Mouse (Mus musculus) cortical plate, adult 2 months (tissue): ENCODE results near the gene Pgd.

Experiments used
- CTCF ChIP-seq: fragments of 200-500 bp; IDR thresholded peaks from 2 replicates; pipeline ENCODE4 v1.5.1; 2011; ENCODE audit warnings: mild to moderate bottlenecking, control low read depth, low read length; ENCODE audit not compliant: insufficient read depth; ENCODE audit errors: extremely low read depth
- POLR2A ChIP-seq: fragments of 200-500 bp; IDR thresholded peaks from 2 replicates; pipeline ENCODE4 v1.6.1; 2011; ENCODE audit warnings: mild to moderate bottlenecking, low read length, control low read depth; ENCODE audit not compliant: insufficient read depth; ENCODE audit errors: extremely low read depth

DNA sequence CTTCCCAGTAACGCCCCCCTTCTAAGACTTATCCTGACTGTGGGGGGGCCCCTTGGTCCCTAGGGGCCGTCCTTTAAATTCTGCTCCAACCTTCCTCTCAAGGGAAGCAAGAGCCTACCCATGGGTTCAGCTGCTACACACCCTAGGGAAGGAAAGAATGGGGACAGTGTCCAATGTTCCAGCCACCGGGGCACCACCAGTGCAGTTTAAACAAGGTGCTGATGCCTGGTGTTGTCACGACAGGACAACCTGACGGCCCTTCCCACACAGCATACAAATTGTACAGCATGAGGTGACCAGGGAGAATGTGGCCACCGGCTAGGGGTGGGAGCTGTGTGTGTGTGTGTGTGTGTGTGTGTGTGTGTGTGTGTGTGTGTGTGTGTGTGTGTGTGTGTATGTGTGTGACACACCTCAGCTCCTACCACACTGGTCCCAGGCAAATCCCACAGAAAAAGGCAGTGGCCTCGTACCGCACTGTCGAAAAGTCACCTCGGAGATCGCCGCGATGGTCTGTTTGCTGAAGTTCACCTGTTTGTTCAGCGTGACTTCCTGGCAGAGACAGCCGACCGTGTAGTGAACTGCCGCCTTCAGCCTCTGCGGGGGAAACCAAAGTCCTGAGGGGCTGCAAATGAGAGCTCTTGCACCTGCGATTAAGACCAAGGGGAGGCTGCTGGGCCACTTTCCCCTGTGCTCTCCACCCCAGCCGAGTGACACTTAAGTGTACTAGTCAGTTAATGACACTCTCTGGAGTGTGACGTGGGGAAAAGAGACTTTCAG lies 34.6 kb downstream of the Pgd start:
- TF ChIP-seq CTCF (no peak), POLR2A (no peak)
